Mouse (Mus musculus) c-Kit-negative CD71-positive TER-119-positive erythroid progenitor cells, embryonic 14.5 days (primary cell): ENCODE measurements around the gene Hsdl2.

Source experiments
- DNase-seq: peaks from one replicate; pipeline ENCODE4 v3.0.0-alpha.2; 2013; ENCODE audit warnings: low read depth, low spot score

The Hsdl2 gene

DNA sequence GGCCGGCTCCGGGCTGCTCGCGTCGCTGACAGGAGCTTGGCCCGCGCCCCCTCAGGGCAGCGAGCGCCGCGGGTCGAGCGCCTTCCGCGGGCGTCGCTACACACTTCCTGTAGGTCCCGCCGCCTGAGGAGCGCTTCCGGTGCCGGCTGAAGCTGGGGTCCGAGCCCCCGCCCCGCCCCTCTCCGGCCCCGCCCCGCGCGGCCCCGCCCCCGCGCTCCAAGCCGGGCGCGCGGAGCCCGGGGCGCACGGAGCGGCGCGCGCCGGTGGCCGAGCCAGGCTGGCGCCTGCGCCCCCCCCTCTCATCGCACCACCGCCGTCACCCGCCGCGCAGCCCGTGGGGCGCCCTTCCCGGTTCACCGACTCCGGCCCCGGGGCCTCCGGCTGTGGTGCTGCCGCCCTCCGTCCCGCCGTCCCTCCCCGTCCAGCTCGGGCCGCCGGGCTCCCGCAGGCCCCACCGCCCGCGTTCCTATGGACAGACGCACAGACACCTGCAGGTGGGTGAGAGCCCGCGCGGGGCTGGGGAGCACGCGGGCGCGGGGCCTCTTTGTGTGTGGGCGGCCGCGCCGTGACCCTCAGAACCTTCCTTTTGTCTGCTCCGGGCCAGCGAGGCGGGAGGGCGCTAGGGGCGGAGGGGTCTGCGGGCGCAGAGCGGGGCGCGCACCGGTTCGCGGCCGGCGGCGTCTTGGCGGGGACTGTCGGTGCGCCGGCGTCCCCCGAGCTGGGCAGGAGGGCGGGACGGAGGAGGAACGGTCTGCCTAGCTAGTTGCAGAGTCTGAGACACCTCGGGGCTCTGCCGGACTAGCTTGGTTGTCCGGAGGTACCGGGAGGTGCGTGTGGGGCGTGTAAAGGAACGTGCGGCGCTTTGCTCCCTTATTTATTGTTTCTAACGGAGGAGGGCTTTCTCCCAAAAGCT is 44.9 kb downstream of the Hsdl2 start, which contains the start of gene E130308A19Rik:
TSS of gene E130308A19Rik (plus strand) at position 214 of the 913 bp plus-strand sequence.
- peak; percentile 62 for DNase-seq

- DNase-seq, result no peak
These were observed 46.9 kb downstream of the Hsdl2 start for GRCm38 (mm10) chr4:59628255-59628654.

GRCm38 (mm10) chr4:59629076-59629874 is 47.9 kb downstream of the Hsdl2 start:
- DNase-seq, result no peak

DNA sequence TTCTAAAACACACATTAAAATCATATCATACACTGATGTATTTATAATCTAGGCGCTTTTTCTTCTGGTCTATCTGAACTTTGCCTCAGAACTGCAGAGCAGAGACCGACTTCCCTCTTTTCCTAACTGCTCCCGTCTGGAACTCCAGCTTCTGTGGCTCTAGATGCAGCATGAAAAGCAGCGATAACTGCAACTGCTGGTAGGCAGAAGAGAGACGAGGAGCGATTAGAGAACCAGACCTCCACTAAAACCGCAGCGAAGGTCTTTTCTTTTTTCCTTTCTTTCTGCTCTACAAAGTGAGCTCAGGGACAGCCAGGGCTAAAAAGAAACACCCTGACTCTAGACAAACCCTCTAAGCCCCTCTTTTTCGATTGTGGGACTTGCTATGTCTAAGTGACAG is 48.8 kb downstream of the Hsdl2 start:
- no peak for DNase-seq

DNA sequence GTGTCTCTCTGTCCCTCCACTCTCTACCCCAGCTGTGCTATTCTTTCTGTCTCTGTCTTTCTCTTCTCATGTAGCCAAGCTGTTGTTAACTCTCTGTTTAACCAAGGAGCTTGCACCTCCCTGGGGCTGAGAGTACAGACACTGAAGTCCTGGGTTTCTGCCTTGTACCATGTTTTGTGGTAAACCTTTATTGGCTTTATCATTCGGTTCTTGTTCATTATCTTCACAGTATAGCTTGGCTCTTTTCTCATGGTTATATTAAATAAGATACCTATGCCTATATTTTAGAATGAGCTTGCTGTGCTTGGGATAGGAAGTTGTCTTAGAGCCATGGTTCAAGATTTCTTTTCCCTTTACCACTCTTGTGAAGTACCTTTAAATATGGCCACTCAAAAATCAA is 53.2 kb downstream of the Hsdl2 start:
- no peak for DNase-seq

- DNase-seq, result no peak
These were observed 57.8 kb downstream of the Hsdl2 start for GRCm38 (mm10) chr4:59639163-59639562.

- DNase-seq, result no peak
These were observed 59.4 kb downstream of the Hsdl2 start for GRCm38 (mm10) chr4:59640720-59641119.

GRCm38 (mm10) chr4:59642039-59642438 is 60.7 kb downstream of the Hsdl2 start:
- DNase-seq, result no peak

DNA sequence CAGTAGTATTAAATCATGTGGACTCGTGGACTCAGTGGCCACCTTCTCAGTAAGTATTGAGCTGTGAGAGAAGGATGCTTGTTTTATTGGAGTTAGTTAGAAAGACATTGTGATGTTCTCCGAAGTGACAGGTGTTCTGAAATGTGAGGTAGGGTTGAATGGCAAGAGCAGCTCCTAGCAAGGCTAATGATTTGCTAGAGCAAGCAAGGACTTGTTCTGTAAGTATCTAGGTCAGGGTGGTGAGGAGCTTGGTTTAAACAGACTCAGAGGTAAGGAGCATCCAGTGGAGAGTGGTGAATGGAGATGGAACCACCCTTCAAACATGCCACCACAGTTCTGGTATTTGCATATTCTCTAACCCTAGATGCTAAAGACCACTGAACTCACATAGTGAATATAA is 61.3 kb downstream of the Hsdl2 start:
- no peak for DNase-seq

- DNase-seq, result no peak
These were observed 63.1 kb downstream of the Hsdl2 start for GRCm38 (mm10) chr4:59644431-59644830.

- DNase-seq, result no peak
These were observed 63.6 kb downstream of the Hsdl2 start for GRCm38 (mm10) chr4:59644992-59645391.

- no peak for DNase-seq
These were observed 64.2 kb downstream of the Hsdl2 start for GRCm38 (mm10) chr4:59645610-59646009.

DNA sequence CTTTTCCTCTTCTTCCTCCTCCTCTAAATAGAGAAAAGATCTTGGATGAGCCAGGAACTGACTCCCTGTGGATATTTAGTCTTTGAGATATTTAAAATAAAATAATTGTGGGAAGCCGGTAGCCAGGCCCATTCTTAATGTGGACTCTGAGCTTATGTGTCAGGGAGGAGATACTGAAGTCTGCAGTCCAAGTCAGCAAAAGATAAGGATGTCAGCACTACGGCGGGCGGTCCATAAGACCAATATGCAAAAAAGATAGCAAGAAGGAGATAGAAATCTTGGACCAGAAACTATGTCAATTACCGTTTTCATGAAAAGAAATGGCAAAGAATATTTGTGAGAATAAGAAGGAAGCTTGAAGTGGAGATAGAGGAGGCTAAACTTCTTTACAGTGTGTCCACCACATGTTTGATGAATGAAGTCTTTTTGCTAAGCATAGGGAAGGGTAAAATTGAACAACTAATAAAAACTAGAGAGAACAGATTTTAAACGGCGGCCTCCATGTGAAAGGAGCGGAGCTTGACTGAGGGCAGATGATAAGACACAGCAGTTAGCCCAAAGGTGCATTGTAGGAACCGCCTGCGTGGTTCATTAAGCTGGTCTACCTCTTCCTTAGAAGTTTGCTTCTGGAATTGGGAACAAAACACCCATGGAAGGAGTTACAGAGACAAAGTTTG is 64.8 kb downstream of the Hsdl2 start:
- peak; percentile 42 for DNase-seq

DNA sequence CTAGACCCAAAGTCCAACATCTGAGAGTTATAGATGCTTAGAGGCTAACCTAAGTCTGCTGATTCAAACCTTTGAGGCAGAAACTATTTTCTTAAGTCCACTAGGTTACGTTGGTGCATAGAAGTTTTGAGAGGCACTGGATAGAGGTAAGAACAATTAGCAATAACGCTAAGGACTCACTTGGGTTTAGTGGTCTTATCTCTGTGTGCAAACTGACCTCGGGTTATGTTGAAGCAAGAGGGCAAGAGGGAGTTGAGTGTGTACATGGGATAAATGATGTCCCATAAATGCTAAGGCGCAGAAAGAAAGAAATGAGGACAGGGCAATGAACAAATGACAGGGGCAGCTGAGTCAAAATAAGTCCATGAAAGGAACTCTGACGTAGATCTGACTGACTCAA is 67.8 kb downstream of the Hsdl2 start:
- no peak for DNase-seq

GRCm38 (mm10) chr4:59652166-59652681 is 70.9 kb downstream of the Hsdl2 start:
- no peak for DNase-seq

GRCm38 (mm10) chr4:59656061-59656642 is 74.8 kb downstream of the Hsdl2 start:
- DNase-seq, result no peak

- no peak for DNase-seq
These were observed 80.8 kb downstream of the Hsdl2 start for GRCm38 (mm10) chr4:59662163-59662562.

GRCm38 (mm10) chr4:59663451-59663850 is 82.1 kb downstream of the Hsdl2 start:
- DNase-seq, result no peak

DNA sequence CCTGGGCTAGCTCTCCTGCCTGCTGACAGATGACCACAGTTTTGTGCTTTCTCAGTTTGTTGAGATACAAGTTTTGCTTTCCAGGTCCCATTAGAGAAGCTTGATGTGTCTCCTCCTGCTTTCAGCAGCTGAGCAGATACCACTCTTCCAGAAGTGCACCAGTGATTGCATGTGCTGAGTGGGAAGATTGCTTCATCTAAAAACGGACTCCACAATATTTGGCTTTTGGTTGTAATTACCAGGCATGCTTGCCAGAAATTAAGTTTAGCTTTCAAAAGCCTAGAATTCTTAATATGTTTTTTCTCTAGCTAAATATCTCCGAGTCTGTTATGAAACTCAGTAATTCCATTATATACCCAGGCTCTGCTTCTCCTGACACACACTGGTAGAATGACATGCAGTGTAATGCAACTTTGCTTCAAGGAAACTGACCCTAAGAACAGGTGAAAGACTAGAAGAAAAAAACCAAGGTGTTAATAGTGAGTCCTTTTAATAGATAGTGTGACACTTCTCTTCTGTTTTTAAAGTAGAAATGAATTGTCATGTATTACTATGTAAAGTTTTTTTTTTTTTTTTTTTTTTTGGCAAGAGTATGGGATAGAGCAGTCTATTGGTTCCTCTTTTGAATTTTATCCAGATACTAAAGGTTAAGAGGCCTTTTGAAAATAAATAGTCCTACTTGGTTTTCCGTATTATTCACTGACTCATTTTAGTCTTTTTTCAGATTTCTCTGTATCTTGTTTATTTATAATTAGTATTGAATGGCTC is 85.4 kb downstream of the Hsdl2 start:
- no peak for DNase-seq

DNA sequence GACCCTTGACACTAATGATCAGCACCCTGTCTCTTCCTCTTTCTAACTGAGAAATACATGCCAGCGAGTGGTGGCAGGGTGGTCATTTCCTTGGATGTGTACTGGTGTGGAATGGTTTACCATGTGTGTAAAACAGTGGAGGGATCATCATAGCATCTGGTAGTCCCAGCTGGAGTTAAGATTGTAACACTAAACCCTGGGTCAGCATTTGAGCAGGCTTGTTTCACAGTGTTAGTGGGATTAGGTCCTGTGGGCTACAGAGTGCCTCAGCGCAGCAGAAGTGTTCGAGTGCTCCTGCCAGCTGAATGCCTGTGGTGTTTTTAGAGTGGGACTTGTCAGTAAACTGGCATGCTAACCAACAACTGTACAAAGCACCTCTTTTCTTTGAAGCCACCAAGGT is 86.7 kb downstream of the Hsdl2 start:
- no peak for DNase-seq
